Mouse (Mus musculus) skeletal muscle tissue, adult 2 months (tissue): Measurements from ENCODE around the gene Phf2.
A peak's percentile ranks its signal among the peaks of the same experiment; 100 is the strongest.

Source experiments
- DNase-seq: peaks from one replicate; pipeline ENCODE4 v3.0.0-alpha.2; 2012; ENCODE audit warnings: low read depth, low spot score

The Phf2 gene

GRCm38 (mm10) chr13:48870771-48871731 lies at the start of gene Phf2:
Gene Phf2 (minus strand): TSS chr13:48871119.
- no peak for DNase-seq

- DNase-seq = no peak
Measured at GRCm38 (mm10) chr13:48919756-48920415, 49.0 kb upstream of the Phf2 start.

- DNase-seq = no peak
Measured at GRCm38 (mm10) chr13:48917113-48917599, 46.2 kb upstream of the Phf2 start.

- DNase-seq = no peak
Measured at GRCm38 (mm10) chr13:48913680-48914079, 42.8 kb upstream of the Phf2 start.

- no peak for DNase-seq
Measured at GRCm38 (mm10) chr13:48913141-48913540, 42.2 kb upstream of the Phf2 start.

- no peak for DNase-seq
Measured at GRCm38 (mm10) chr13:48911426-48911825, 40.5 kb upstream of the Phf2 start.

GRCm38 (mm10) chr13:48905458-48905857 lies 34.5 kb upstream of the Phf2 start:
- no peak for DNase-seq

GRCm38 (mm10) chr13:48895376-48895775 lies 24.5 kb upstream of the Phf2 start:
- no peak for DNase-seq

- no peak for DNase-seq
Measured at GRCm38 (mm10) chr13:48890260-48890960, 19.5 kb upstream of the Phf2 start.

GRCm38 (mm10) chr13:48878534-48878933 lies 7.6 kb upstream of the Phf2 start:
- peak; percentile 99 for DNase-seq

GRCm38 (mm10) chr13:48877805-48878204 lies 6.9 kb upstream of the Phf2 start:
- no peak for DNase-seq

GRCm38 (mm10) chr13:48872726-48873125 lies 1.8 kb upstream of the Phf2 start:
- DNase-seq = no peak

GRCm38 (mm10) chr13:48871887-48872606 lies 1.1 kb upstream of the Phf2 start:
- no peak for DNase-seq

- DNase-seq = no peak
Measured at GRCm38 (mm10) chr13:48869950-48870770, 759 bp downstream of the Phf2 start.

GRCm38 (mm10) chr13:48869600-48869949 lies 1.3 kb downstream of the Phf2 start:
- DNase-seq = no peak

GRCm38 (mm10) chr13:48869088-48869487 lies 1.8 kb downstream of the Phf2 start:
- DNase-seq = no peak

GRCm38 (mm10) chr13:48864673-48865356 lies 6.1 kb downstream of the Phf2 start:
- no peak for DNase-seq

- DNase-seq = no peak
Measured at GRCm38 (mm10) chr13:48863556-48863955, 7.4 kb downstream of the Phf2 start.

- DNase-seq = no peak
Measured at GRCm38 (mm10) chr13:48861913-48862312, 9.0 kb downstream of the Phf2 start.

GRCm38 (mm10) chr13:48858779-48859178 lies 12.1 kb downstream of the Phf2 start:
- no peak for DNase-seq
